Mouse (Mus musculus) T-helper 1 cell (primary cell): Measurements from ENCODE around the gene Clasrp.
"Not testable (repeated sequence)": the region's sequence is repeated elsewhere in the genome, so short reads cannot be mapped to it uniquely, and the experiment has no call there.

Source experiments
- in situ Hi-C: fragments of 300-600 bp; cut with MboI, MseI; formaldehyde crosslinking; loops from one replicate; pipeline ENCODE4 v1.15.1; 2025; ENCODE audit warnings: high pct_unique_total_duplicates

Clasrp gene

DNA sequence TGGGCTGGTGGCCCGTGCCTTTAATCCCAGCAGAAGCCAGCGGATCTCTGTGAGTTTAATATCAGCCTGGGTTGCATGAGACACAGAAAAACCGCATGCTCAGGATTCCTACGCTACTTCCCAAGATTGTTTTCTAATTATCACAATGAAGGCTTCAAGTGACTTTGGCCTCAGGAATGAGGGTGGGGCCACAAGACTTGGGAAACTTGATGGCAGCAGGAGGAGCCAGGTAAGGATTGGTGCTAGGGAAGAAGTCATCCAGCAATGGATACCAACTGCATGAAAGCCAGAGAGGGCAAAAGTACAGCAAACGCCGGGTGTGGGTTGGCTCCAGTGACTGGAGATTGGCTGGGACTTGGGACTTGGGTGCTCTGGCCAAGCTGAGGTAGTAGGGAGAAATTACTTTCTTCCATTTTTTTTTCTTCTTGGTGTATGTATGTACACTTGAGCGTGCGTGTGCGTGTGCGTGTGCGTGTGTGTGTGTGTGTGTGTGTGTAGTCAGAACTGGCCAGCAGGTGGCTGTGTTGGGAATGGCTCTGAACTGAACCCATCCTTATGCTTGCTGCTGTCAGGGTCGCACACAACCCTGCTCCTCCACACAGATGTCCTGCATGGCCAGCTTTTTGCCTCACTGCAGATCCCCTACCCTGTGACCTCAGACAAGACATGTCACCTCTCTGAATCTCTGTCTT lies 5.5 kb upstream of the Clasrp start:
- in situ Hi-C loops = no loop called here

DNA sequence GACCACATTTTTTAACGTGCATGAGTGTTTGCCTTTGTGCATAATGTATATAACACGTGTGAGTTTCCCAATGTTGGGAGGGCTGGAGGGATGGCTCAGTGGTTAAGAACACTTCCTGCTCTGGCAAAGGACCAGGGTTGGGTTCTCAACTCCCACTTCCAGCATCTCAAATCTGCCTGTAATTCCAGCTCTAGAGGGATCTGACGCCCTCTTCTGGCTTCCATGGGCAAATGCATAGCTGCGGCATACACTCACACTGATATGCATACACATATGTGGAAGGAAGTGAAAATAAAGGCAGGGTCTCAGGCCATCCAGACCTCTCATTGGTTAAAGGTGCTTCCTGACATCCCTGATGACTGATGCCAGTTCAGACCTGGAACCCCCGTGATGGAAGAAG lies 3.0 kb upstream of the Clasrp start:
- in situ Hi-C loops = no loop called here

DNA sequence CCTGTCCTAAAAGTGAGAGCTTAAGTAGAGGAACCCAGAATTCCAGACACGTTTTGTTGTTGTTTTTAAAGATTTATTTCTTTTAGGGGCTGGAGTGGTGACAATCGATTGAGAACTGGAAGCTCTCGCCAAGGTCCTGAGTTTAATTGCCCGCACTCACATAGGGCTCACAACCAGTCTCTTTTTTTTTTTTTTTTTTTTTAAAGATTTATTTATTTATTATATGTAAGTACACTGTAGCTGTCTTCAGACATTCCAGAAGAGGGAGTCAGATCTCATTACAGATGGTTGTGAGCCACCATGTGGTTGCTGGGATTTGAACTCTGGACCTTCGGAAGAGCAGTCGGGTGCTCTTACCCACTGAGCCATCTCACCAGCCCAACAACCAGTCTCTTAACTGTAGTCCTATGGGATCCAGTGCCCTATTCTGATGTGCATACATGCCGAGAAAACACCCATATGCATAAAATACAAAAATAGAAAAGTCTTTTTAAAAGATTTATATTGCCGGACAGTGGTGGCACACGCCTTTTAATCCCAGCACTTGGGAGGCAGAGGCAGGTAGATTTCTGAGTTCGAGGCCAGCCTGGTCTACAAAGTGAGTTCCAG lies 424 bp upstream of the Clasrp start:
- in situ Hi-C loops = not testable (repeated sequence)

DNA sequence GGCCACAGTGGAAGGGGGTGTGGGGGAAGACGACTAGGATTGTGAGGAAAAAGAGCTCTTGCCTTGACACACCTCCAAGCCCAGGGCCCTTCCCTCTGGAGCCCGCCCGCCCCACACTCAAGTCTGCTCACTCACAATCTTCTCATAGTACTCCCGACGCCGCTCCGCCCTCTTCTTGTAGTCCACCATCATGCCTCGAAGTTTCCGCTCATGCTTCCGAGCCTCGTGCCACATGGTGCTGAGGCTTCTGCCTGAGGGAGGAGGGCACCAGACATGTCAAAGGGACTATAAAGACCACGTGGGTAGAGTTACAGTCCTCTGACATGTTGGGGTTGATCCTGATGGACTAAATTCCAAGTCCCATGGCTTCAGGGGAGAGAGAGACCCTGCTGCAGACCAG lies 1.2 kb downstream of the Clasrp start:
- in situ Hi-C loops = no loop called here

DNA sequence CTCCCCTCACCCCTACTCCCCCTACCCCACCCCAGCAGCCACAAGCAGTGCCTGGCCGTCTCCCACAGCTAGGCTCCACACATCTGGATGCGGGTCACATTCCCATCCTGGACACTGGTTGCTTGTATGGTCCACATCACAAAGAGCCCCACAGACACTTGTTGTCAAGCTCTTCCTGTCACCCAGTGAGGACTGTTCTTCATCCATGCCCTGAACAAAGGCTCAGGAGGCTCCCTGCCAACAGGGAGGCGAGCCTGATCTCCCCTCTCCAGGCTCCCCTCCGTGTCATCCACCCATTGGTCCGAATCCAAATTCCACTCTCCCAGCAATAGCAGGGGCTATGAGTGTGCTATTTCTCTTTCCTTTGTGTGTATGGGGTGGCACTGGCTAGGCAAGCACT lies 3.7 kb downstream of the Clasrp start:
- in situ Hi-C loops = no loop called here

DNA sequence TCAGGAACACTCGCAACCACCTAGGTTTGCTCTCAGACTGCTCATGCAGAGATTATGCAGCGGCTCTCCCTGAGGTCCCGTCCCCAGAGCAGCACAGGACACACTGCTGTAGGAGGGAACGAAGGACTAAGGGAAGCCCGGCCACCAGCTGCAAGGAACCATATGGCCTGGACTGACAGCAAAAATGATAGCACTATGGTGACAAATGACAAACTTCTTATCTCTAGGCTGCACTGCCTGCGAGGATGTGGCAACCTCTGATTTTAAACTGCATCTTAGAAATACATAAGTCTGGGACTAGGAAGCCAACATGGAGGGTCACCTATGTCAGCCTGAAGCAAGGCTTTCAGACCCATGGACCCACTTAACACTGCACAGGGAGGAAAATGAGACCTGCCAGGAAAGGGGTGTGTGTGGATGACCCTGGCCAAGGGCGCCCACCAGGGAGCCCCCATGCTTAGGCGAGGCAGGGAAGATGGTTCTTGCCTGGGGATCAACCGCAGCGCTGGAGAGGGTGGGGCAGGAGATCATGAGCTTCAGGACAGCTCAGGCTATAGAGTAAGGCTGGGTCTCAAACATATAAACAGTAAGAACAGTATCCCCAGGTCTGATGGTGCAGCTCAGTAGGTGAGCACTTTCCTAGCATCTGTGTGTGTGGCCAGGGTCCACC lies 11.1 kb downstream of the Clasrp start:
- in situ Hi-C loops = no loop called here

DNA sequence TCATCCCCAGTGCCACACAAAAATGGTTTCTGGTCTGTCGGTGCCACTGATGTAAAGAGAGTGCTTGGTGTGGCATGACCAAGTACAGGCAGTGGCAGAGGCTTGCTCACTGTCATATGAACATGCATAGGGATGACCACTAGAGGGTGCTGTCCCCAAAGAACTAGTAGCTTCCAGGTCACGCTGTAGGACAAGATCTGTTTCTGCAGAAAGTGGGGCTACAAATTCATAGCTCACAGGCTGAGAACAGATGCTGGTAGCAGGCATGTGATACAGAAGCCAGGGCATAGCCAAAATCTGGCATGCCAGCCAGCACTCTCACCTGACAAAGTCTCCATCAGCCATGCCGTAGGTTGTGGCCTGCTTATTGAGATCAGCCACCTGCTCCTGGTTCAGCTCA lies 14.4 kb downstream of the Clasrp start:
- in situ Hi-C loops = no loop called here

DNA sequence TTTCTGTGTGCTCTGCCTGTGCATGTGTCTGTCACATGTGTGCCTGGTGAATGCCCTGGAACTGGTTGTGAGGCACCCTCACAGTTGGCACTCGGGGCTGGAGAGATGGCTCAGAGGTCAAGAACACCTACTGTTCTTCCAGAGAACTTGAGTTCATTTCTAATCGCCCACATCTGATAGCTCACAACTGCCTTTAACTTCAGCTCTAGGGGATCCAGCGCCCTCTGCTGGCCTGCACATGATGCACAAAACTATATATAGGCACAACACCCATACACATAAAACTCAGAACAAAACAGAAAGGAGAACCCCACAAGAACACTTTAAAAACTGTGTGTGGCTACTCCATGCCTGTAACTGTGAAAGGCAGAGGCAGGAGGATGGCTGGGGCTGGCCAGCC lies 15.1 kb downstream of the Clasrp start:
- in situ Hi-C loops = no loop called here

DNA sequence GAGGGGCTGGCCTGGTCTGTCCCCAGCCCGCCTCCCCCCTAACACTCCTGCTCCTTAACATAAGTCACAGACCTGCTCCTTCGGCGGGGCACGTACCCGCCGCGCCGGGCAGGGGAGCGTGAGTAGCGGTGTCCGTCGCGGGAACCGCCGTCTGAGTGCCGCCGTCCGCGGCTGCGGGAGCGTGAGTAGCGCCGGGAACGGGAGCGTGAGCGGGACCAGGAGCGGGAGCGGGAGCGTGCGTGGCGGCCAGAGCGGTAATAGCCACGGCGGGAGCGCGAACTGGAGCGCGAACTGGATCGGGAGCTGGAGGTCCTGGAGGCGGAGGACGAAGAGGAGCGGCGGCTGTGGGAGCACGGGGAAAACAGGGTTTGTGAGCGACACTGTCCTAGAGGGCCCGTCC lies 18.0 kb downstream of the Clasrp start:
- in situ Hi-C loops = no loop called here

DNA sequence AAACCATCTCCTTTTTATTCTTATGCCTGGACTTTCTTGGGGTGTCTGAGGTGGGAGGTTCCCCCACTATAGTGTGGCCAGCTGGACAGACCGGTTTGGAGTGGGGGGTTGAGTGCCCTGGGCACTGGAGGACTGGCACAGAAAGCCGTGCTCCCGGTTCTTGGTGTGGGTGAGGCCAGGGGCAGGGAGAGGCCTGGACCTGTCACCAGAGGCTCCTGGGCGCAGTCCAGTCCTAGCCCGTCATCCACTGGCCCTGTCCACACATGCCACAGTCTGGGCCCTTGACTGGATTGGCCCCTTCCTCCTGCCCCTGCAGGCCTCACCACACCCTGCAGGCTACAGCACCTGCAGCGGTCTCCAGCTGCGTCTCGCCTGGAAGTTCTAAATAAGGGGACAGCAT lies 23.7 kb downstream of the Clasrp start:
- in situ Hi-C loops = no loop called here

DNA sequence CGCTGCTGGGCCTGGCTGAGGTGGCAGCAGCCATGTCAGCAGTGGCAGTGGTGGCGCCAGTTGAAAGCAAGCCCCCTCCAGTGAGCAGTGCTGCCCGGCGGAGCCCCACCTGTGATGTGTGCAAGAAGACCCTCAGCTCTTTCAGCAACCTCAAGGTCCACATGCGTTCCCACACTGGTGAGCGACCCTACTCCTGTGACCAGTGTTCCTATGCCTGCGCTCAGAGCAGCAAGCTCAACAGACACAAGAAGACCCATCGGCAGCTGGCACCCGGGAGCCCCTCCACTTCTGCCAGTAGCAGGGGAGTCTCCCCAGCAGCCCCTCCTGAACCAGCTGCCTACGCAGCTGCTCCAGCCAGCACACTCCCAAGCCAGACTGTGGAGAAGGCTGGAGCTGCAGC lies 24.5 kb downstream of the Clasrp start:
- in situ Hi-C loops = no loop called here

DNA sequence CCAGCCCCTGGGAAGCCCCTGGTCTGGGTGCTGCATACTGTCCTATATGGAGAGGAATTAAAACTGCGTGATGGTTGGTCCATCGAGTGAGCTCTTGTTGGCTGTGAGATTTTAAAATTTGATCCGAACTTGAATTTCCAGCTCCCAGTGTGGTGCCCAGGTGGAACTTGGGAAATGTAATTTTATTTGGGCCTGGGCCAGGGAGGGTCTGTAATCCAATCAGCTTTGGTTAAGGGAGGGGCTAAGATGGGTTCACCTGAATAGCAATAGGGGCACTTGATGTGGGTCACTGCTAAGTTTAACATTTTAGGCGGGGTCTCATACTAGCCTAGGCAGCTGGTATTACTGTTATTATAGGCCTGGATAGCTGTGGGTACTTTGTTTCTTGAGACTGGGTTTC lies 25.9 kb downstream of the Clasrp start:
- in situ Hi-C loops = no loop called here

DNA sequence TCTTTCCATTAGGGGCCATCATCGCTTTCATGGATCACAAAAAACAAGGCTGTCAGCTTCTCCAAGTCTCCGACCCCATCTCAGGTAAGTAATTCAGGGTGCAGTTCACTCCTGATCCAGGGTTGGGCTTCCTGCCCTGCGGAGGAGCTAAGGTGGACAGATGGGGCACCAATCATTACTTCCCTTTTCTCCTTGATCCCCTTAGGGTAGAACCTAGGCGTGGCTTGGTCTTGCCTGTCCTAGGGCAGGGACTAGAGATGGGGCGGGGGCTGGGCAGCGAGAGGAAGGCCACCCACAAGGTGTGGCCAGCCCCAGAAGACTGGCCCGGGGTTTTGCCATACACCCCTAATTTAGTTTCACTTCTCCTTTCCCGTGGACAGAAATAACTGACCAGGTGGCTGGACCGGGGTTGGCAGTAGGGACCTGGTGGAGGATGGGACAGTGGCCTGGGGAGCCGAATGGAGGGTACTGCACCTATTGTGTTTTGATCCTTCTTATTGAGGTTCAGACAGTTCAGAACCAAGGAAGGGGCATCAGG lies 26.3 kb downstream of the Clasrp start:
- in situ Hi-C loops = no loop called here

DNA sequence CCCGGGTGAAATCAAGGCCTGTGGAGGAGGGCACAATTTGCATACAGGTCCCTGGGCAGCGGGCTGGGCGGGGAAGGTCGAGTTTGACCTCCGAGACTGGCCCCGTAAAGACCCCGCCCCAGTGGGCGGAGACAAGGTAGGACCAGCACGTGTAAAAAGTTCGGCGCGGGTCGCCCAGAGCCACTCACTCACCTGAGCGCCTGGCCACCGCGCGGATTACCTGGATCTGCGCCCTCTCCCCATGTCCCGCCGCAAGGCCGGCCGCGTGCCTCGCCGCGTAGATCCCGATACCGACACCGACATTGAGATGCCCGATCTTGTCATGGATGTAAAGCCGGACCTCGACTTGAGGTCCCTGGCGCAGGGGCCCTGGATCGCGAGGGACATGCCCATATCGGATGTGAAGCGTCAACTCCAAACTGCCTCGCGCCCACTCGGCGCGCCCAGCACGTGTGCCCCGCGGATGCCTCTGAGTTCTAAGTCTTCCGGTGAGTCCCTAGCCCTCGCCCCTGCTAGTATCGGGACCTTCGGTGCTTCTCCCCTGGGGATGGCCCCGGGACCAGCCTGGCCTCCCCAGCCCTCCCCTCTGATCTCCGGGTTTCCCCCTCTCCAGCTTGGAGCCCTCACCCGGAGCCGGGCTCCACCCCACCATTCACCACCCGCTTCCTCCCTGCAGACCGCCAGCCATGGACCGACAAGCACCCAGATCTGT lies 27.0 kb downstream of the Clasrp start, which contains the start of the genes Zfp296 and Gemin7:
Zfp296 (plus strand) TSS at position 147 of the 712 bp plus-strand sequence.
Gemin7 (minus strand) TSS at position 455 of the 712 bp plus-strand sequence.
- in situ Hi-C loops = no loop called here

DNA sequence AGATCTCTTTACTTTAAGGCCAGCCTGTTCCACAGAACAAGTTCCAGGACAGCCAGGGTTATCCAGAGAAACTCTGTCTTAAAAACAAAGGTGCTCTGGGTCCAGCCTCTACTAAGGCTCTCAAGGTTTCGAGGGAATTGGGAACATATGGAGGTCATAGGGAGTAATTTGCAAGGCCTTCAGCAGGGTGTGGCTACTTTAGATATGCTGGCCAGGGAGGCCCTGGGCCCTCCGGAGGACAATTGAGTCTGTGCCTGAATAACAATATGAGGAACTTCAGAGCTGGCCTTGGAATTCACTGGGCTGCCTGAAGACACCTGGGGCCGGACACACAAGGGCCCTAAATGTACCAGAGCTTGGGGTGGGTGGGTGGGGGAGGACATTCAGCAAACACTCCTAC lies 28.7 kb downstream of the Clasrp start:
- in situ Hi-C loops = no loop called here

DNA sequence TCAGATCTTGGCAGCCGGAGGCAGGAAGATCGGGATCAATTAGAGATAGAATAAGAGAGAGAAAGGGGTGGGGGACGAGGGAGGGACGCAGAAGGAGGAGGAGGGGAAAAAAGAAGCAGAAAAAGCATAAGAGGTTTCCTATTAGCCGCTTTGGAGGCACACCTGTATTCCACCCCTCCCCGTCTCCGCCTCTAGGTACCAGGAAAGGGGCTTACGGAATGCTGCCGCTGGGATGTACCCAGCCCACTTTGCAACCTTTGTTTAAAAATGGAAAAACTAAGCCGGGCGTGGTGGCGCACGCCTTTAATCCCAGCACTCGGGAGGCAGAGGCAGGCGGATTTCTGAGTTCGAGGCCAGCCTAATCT lies 30.5 kb downstream of the Clasrp start:
- in situ Hi-C loops = no loop called here

DNA sequence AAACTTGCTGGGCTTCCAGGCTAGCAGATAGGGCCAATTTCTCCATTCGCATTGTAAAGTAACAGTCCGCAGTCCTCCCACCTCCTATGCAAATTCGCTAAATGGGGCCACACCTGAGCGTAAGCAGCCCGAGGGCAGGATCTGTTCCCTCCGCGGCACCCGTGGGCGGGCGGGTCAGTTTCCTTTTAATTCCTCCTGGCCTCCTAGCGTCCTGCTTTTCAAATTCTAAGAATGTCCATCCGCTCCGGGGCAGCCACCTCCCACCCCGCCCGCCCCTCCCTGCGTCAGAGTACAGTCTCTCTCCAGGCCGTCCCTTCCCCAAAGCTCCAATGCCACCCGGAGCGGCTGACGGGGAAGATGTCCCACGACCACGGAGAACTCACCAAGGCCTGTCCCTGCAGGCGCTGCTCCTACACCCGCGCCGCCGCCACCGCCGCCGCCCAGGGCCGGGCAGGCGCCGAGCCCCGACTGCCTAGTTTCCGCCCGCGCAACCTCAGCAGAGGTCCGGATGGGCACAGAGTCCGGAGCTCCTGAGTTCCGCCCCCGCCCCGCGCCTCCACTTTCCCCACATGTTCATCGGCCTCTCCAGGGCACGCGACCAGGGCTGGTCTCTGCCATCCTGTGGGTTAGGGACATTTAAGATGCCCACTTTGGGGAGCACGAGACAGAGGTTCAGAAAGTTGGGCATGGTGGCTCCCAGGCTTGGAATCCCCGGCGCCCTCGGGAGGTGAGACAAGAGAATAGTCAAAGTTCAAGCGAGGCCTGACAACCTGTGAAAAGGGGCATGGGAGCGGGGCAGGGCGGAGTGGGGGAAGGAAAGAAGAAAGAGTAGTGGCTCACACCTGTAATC lies 31.1 kb downstream of the Clasrp start:
- in situ Hi-C loops = no loop called here

DNA sequence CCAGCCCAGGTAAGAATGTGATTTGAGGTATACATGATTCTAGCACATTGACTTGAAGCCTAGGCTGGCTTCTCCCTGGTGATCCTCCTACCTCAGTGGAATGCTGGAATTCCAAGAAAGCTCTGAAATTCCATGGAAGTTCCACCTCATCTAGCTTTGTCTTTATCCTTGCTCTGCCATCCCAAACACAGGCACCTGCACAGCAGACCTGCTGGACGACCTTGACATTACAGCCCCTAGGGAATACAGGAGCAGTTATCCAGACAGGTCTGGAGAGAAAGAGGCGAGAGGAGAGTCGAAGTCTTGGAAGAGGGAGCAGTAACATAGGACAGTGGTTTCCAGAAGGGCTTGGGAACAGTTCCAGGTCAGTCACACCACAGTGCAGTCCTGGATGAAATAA lies 34.6 kb downstream of the Clasrp start:
- in situ Hi-C loops = no loop called here

DNA sequence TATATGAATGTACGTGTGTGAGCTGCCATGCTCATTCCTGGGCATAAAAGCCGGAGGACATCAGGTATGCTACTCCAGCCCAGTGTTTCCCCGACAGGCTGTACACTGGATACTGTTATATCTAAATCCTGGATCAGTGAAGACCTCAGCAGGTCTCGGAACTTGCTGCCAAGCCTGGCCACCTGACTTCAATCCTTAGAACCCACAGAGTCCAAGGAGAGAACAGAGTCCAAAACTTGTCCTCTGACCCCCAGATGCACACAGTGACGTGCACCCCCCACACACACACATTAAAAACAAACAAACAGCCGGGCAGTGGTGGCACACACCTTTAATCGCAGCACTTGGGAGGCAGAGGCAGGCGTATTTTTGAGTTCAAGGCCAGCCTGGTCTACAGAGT lies 36.9 kb downstream of the Clasrp start:
- in situ Hi-C loops = no loop called here

DNA sequence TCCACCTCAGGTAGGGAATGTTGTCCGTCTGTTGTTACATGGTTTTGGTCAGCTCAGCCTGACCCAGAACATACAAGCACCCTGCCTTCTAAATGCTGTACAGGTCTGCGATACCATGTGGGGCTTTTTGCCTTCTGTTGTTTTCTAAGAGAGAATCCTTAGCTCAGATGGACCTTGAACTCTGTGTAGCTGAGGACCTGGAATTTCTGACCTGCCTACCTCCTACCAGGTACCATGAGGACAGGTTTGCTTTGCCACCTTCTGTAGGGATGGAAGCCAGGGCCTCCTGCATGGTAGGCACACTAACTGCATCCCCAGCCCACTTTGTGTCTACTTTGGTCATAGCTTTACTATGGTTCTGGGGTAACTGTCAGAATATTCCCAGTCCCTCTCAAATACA lies 38.5 kb downstream of the Clasrp start:
- in situ Hi-C loops = no loop called here

DNA sequence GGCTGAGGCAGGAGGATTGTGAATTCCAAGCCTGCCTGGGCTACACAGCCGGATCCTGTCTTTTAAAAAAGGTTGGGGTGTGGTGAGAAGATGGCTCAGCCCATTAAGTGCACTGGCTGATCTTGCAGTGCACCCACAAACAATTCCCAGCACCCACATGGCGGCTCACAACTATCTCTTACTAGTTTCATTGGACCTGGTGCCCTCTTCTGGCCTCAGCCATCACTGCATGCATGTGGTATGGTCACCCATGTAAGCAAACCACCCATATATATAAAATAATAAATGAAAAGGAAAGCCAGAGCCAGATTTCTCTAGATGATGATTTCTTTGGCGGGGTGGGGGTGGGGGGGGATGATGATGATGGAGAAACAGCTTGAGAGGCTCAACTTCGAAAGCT lies 39.8 kb downstream of the Clasrp start:
- in situ Hi-C loops = no loop called here
